Mouse (Mus musculus) heart, adult 8-10 months (tissue): ENCODE data around the gene B3gnt8. TPM values are rescaled to one million over a fixed set of nuclear protein-coding genes. Genes with fewer than 3 reads are reported as not detected.

ENCODE experiments used
- DNase-seq: peaks from one replicate; pipeline ENCODE4 v3.0.0; 2022; ENCODE audit warnings: low spot score
- total RNA-seq, 4 experiments: library from RNA; stranded (reverse); gene quantifications; 2 replicates each; pipeline ENCODE4 v1.2.4; 2022

The B3gnt8 gene
- total RNA-seq, 4 experiments from 2014 or later, result 1.9 to 2.5 (median 2.4) TPM

DNA sequence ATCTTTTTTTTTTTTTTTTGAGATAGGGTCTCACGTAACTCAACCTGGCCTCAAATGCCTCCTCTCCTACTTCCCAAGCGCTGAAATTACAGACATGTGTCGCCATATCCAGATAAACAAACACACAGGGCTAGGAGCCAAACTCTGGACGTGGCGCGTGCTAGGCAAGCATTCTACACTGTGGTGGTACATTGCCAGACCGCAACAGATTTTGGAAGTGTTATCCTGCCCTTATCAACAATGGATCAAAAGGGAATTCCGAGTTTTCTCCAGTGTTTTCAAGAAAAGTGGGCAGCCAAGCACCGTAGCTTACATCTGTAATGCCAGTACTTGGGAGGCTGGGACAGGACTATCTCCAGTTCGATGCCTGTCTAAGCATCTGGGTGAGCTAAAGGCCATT lies 31.3 kb downstream of the B3gnt8 start:
- DNase-seq, result no peak

DNA sequence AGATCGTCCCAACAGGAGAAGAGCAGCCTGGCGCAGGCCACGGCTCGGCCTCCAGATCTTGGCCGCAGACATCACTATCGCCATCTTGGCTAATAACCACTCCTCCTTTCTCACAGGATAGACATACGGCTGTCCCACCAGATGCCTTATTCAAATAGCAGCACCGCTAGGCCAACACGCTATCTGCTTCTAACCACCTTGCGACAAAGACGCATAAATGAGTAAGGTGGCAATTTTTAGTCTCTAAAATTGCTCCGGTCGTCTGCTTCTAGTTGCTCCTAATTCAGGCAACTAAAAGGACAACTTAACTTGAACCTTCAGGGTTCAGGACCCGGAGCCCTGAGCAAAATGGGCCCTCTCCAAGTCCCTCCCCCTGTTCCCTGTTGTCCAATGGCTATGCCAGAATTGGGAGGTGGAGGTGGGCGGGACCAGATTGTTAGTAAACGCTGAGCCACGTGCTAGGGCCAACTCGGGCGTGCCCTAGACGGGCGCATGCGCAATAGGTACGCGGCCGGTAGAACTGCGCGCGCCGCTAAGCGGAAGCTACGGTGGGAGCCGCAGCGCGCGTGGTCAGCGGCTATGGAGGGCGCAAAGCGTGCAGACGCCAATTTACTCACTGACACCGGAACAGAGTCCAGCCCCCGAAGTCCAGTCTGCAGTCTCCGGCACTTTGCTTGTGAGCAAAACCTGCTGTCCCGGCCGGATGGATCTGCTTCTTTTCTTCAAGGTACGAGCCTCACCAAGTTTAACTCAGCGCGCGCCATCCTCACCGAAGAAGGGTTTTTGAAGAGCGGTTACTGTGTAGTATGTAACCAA lies 32.4 kb downstream of the B3gnt8 start, which contains the start of the genes Bckdha and Exosc5:
Gene Bckdha (minus strand): TSS at position 325 of the 816 bp plus-strand sequence.
Gene Exosc5 (plus strand): TSS at position 508 of the 816 bp plus-strand sequence.
- DNase-seq, result peak; percentile 100

DNA sequence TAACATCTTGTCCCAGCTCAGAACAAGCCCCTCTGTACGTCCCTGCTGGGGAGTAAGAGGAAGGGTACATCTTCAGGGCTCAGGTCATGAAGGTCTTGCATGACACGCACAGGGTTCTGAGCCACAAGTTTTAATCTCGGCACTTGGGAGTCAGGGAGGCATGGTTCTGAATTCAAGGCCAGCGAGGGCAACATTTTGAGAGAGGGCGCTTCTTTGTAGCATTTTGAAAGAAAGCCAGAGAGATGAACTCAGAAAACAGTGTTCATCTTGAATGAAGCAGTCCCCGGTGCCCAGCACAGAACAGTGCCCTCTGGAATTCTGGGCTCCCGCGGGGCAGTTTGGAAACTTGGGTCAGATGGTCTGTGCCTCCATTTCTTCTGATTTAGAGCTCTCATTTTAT lies 39.9 kb downstream of the B3gnt8 start:
- DNase-seq, result no peak

DNA sequence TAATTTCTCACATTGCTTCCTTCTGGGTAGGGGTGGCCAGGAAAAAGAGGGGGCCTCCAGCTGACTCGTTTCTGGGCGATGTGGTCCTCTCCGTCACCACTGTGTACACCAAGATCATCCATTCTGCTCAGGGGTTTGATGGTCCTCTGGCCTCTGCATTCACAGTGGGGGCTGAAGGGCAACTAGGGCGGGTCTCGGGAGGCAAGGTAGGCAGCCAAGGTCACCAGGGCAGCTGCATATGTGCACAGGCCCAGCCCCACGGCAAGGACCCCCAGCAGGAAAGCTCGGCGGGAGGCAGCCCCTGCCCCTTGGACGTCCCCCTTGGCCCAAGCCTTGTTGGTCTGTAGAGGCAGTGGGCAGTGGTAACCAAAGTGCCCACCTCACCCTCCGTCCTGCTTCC lies 42.7 kb downstream of the B3gnt8 start:
- no peak for DNase-seq

DNA sequence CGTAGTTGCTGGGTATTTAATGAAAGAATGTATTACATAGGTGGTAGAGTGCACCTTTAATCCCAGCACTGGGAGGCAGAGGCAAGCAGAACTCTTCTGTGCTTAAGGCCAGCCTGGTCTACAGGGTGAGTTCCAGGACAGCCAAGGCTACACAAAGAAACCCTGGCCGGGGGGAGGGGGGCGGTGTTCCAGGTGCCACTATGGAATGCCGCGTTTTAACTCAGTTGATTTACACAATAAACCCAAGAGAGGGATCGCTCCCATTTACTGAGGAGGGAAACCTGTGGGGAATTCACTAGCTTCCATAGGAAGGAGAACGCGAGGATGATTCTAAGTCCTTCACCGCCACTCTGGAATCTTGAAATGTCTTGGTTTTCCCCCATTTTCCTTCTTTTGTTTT lies 43.2 kb downstream of the B3gnt8 start:
- DNase-seq, result no peak

DNA sequence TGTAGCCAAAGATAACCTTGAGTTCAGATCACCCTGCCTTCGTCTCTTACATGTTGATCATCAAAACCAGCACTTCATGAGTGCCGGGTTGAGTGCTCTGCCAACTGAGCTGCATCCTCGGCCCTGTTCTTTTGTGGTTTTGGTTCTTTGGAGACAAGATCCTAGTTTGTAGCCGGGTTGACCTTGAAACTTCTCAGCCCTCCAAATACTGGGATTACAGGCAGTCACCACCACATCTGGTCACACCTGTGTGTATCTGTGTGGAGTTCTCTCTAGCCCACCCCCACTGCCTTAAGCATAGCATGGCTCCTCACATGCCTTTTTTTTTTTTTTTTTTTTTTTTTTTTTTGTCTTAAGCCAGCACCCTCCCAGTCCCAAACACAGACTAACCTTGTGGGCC lies 43.6 kb downstream of the B3gnt8 start:
- no peak for DNase-seq

DNA sequence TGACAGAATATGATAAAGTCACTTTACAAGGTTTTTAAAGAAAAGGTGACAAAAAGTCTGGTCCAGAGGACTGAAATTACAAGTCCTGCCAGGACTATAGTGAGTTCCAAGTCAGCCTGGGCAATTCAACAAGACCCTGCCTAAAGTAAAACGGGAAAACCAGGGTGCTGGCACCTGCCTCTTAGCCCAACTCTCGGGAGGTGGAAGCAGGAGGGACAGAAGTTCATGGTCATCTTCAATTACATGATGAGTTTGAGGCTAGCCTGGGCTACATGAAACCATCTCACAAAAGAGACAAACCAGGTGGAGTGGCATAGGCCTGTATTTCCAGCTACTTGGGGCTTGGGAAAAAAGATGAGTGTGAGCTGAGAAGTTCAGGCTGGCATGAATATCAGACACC lies 45.2 kb downstream of the B3gnt8 start:
- DNase-seq, result no peak

DNA sequence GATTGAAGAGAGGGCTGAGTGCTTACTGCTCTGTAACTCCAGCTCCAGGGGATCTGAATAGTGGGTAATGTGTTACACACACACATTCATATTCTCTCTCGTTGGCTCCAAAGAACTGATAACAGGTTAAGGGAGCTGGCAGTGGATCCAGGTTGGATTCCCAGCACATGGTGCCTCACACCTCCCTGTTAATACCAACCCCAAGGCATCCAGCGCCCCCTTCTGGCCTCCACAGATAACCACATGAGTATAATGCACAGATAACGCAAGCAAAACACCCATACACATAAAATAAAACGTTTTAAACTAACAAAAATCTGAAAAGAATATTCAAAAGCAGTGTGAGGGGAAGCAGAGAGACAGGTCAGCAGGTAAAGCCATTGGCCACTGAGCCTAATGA lies 46.0 kb downstream of the B3gnt8 start:
- no peak for DNase-seq

DNA sequence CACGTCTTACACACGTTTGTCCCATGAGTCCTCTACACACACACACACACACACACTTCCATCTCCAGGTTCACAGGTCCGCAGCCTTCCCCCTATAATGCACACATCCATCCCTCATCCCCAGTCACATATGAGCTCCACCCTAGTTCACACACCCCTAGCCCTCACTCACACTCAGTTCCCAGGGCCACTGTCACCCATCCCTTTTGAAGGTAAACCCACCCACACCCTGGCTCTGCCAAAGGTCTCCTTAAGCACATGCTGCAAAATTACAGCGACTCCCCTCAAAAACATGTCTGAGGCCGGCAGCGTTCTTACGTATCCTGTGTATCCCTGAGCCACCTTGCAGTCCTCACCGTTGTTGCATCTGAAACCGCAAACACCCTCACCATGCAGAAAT lies 47.8 kb downstream of the B3gnt8 start:
- no peak for DNase-seq

DNA sequence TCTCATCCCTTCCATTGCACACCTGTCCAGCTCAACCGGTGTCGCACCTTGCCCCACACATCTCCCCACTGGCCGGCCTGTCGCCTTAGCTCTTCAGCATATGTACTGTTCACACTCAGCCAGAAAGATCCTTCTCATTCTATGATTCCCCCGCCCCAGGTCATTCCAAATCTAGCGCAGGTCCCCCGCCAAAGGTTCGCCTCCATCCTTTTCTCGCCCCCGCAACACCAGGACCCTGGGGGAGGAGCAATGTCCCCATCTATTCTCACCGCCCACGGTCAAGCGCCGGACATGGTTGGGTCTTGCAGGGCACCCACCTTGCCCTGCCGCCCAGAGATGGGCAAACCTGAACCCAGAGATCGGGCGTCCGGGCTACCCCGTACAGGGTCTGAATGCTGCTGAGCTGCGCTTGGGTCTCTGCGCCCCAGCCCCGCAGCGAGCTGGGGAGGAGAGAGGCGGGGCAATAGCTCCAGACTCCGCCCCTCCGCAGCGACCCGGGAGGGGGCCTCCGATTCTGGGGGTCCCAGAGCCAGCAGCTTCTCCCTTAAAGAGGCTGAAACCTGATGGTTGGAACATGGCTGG lies 48.4 kb downstream of the B3gnt8 start, which contains the start of gene Tmem91:
Gene Tmem91 (minus strand): TSS at position 448 of the 582 bp plus-strand sequence.
- DNase-seq, result no peak

DNA sequence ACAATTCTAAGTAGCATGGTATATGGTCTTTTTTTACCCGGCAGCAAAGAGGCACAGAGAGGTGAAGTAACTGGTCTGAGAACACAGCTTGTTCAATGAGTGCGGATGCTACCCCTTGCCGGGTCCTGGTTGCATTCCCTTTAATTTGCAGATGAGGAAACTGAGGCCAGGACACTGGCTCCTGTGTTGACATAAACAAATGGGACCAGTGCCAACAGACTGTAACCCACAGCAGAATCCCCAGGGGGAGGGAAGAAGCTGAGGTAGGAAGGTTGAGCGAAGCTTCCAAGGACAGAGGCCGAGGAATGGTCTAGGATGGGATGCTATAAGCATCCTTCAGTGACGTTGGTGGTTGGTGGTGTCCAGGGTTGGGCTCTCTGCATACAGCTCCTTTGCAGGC lies 49.0 kb downstream of the B3gnt8 start:
- no peak for DNase-seq

DNA sequence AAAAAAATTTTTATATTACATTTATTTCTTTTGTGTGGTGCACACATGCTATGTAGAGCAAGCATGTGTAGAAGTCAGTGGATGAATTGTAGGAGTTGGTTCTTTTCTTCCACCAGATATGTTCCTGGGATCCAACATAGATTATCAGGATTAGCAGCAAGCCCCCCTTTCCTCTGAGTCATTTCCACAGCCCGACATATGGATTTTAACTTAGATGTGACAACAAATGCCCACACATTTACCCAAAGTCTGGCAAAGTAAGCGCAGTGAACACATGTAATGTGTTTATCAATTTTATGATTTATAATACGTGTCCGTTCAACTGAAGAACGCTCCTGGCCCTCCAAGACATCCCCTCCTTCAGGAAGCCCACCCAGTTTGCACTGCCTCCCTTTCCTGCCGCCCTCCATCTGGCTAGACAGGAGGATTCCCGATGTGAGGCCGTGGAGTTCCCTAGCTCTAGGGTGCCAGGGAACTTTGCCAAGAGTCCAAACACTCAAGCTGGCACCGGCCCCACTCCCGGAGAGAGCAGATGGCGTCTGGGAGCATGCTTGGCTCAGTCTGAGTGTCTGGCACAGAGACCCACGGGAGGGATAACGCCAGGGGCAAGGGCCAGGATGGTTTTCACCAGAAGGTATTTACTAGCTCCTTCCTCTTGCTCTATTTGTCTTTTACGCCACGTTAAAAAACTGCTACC lies 49.8 kb downstream of the B3gnt8 start:
- DNase-seq, result peak; percentile 80

DNA sequence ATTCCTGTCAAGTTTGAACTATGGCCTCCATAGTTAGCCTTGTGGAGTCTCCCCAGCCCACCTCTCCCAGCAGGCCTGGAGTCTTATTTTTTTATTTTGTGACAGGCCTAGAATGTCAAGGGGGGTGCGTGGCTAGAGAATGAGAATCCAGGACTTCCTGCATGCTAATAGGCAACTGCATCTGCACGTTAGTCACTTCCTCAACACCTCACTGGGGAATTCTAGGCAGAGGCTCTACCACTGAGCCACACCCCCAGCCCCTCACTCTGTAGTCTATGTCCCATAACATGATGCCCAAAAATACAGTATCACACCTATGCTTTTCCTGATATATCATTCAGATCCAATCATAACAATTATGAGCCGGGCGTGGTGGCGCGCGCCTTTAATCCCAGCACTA lies 50.6 kb downstream of the B3gnt8 start:
- no peak for DNase-seq

DNA sequence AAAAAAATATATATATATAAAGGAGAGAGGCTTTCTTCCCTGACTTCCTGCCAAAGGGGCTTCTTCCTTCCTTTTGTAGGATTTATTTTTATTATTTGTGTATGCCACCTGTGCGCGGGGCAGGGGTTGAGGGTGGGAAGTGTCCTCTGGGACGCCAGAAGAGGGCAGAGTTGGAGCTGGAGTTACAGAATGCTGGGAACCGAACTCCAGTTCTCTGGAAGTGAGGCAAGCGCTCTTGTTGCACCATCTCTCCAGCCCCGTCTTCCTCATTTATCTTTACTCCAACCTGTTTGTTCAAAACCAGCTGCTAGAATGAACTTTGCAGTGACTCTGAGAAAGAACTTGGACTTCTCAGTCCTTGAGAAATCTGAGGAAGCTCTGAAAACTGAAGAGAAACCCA lies 53.5 kb downstream of the B3gnt8 start:
- no peak for DNase-seq

DNA sequence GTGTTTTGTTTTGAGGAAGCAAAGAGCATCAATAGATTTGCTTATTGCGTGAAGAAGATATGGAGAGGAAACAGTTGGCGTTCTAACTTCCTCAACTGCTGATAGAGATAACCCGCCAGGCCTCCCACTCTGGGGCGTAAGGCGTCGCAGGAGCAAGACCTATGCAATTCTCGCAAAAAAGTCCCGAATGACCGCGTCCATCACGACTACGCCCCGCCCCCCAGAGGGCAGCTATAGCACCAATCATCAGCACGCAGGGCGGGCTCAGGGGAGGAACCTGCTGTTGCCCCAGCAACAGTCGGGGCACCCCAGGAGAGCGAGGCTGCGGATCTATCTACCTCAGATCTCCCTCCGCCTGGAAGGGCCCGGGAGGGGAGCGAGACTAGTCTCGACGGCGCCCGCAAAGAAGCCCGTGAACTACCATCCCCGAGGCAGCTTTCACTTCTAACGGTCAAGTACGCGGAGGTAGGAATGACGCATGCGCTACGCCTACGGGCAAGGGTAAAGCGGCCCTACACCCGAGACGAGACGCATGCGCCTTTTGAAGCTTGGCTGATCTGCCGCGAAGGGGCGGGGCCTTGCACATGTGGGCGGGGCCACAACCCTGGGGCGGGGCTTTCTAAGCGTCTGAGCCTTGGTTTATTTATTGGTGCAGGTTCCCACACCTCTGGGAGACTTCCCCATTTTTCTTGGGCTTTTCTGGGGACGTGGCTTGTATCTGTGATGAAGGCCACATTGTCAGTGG lies 54.2 kb downstream of the B3gnt8 start, which contains the start of gene B9d2:
Gene B9d2 (plus strand): TSS at position 267 of the 745 bp plus-strand sequence.
- peak; percentile 96 for DNase-seq

DNA sequence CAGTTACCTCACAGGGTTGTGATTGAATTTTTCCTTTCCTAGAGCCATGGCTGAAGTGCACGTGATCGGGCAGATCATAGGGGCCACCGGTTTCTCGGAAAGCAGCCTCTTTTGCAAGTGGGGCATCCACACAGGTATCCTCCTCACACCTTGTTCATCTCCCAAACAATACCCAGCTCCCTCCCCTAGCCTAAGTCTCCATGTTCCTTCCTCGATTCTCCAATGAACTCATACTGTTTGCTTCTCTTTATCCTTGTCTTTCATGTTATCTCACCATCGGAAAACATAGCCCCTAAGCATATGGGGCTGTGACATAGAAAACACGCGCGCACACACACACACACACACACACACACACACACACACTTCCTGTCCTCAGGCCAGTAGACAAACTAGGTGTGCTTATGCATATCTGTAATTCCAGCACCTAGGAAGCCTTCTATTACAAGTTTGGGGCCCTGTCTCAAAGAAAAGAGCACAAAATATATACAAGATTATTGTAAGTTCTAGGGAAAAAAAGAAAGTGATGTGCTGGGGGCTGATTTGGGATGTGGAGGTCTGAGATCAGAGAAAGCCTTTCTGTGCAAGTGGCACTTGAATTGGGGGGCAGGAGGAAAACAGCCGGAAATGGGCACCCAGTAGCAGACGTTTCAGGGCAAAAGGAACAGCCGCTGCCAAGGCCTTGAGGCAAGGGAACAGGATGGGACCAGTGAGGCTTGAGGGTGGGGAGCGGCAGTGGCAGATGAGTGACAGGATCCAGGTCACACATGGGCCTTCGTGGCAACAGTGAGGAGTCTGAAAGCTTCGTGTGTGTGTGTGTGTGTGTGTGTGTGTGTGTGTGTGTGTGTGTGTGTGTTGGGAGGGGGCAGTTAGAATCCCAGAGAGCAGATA lies 55.1 kb downstream of the B3gnt8 start:
- no peak for DNase-seq

DNA sequence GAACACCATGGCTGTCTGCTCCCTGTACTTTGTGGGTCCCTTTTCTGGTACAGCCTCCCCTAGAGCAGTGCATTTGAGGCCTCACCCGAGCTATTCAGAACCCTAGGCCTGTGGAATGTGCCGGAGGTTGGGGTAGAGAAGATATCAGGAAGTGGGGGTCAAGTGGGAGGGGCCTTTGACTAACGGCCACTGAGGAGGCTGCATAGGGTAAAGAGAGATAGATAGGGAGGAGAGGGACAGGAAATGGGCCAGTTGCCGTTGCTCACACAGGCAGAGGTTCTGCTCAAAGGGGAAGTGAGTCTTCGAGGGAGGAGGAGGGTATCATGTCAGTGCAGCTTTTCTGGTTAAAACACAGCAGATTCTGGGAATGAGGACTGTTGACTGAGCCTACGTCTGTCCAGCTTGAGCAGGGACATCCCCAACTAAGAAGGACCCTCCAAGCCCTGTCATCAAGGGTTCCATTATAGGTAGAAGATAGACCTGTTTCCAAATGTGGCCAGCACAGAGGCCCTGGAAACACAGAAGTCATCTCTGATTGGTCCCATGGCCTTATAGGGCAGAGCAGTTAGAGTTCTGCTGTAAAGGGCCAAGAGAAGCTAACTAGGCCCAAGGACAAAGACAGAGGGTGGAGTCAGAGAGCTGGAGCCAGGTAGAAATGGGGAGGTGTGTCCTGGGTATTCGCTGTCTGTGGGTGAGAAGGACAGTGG lies 57.2 kb downstream of the B3gnt8 start:
- DNase-seq, result no peak

DNA sequence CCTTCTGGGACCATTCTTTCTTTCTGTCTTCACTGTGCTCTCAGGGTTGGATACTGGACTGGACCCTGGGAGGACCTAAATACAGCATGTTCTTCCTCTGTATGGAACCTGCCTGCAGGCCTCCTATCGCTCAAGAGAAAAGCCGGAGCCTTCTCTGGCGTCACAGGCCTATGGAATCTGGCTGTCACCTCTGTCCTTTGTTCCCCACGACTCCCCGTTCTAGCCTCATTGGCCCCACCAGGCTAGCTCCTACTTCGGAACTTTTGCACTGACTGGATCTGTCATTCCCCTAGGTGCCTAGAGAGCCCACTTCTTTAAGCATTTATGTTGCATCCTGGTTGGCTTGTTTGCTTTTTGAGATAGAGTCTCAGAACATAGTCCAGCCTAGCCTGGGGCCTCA lies 58.2 kb downstream of the B3gnt8 start:
- no peak for DNase-seq
